Mouse (Mus musculus) midbrain, embryonic 14.5 days (tissue): ENCODE measurements at regions not wholly inside any gene's neighbourhood (a gene's known extent, or its start where the extent isn't known, plus 50 kb on each side); places are given as distances from the start of the nearest gene placed in this dataset.

Source experiments
- ATAC-seq: fragments of 200-750 bp; cut with Nextera tagmentation; 2 replicates; pipeline ENCODE4 v1.8.0; 2017; ENCODE audit warnings: moderate number of reproducible peaks, moderate library complexity; ENCODE audit not compliant: low FRiP score, low TSS enrichment
- DNase-seq: peaks from one replicate; pipeline ENCODE4 v3.0.0-alpha.2; 2015
- H3K27ac ChIP-seq: fragments of 300-500 bp; sonication (generic); replicated peaks from 2 replicates; pipeline ENCODE4 v1.5.1; 2014; ENCODE audit warnings: mild to moderate bottlenecking, low read depth, low read length, moderate library complexity
- H3K27me3 ChIP-seq: fragments of 300-500 bp; sonication (generic); 2 replicates; pipeline ENCODE4 v1.6.1; 2014; ENCODE audit warnings: low read length, control low read depth, mixed read lengths; ENCODE audit not compliant: control insufficient read depth, insufficient read depth
- H3K36me3 ChIP-seq: fragments of 300-500 bp; sonication (generic); 2 replicates; pipeline ENCODE4 v1.6.1; 2014; ENCODE audit warnings: low read length, control low read depth; ENCODE audit not compliant: control insufficient read depth, insufficient read depth
- H3K4me1 ChIP-seq: fragments of 300-500 bp; sonication (generic); 2 replicates; pipeline ENCODE4 v1.6.1; 2014; ENCODE audit warnings: mild to moderate bottlenecking, antibody characterized with exemption, low read length, control low read depth; ENCODE audit not compliant: control insufficient read depth, insufficient read depth
- H3K4me2 ChIP-seq: fragments of 300-500 bp; sonication (generic); 2 replicates; pipeline ENCODE4 v1.6.1; 2014; ENCODE audit warnings: mild to moderate bottlenecking, low read length, moderate library complexity
- H3K4me3 ChIP-seq: fragments of 300-500 bp; sonication (generic); replicated peaks from 2 replicates; pipeline ENCODE4 v1.5.1; 2014; ENCODE audit warnings: low read depth, low read length
- H3K9ac ChIP-seq: fragments of 300-500 bp; sonication (generic); replicated peaks from 2 replicates; pipeline ENCODE4 v1.6.1; 2014; ENCODE audit warnings: mild to moderate bottlenecking, low read length, moderate library complexity
- H3K9me3 ChIP-seq: fragments of 300-500 bp; sonication (generic); 2 replicates; pipeline ENCODE4 v1.6.1; 2016; ENCODE audit warnings: low read length, control low read depth, mixed read lengths; ENCODE audit not compliant: control insufficient read depth
- WGBS: fragments of 180-500 bp; shearing (Covaris S2); extraction: QIAGEN DNeasy Blood & Tissue Kit; methylation state at CpG from one replicate; pipeline ENCODE4 v1.1.7; 2014; 5-methylcytosine and 5-hydroxymethylcytosine counted together

- Histone ChIP-seq H3K4me1 (peaks cover 13% of the 10 kb centered on the region), H3K27me3 (no peaks in the 10 kb centered on the region), H3K9ac (no peak overlapping the region), H3K36me3 (no peaks in the 10 kb centered on the region), H3K4me2 (no peak overlapping the region), H3K9me3 (no peaks in the 10 kb centered on the region), H3K4me3 (no peak overlapping the region), H3K27ac (no peak overlapping the region)
- DNase-seq (no peak), ATAC-seq (no peak)
These were observed 98.8 kb upstream of the Pabpc6 start for GRCm38 (mm10) chr17:9768275-9768674.

- no peaks in the 10 kb centered on the region for H3K9me3 ChIP-seq
- no peak overlapping the region for H3K9ac ChIP-seq
- DNase-seq (no peak), ATAC-seq (no peak)
- H3K4me1 ChIP-seq: peaks cover 23% of the 10 kb centered on the region
- peak overlapping the region; percentile 32; the same call in 1 of the 2 replicates for H3K27ac ChIP-seq
- 36% methylated on average over 5 of the region's 5 CpGs for WGBS
- H3K4me2 ChIP-seq: peak overlapping the region; percentile 71; the same call in 1 of the 2 replicates
- H3K36me3 ChIP-seq: no peaks in the 10 kb centered on the region
- H3K4me3 ChIP-seq: no peak overlapping the region
- H3K27me3 ChIP-seq: no peaks in the 10 kb centered on the region
These were observed 96.2 kb upstream of the Pabpc6 start for GRCm38 (mm10) chr17:9765680-9766250.

GRCm38 (mm10) chr17:9764701-9765359, 95.3 kb upstream of the Pabpc6 start:
- Histone ChIP-seq H3K36me3 (no peaks in the 10 kb centered on the region), H3K27ac (peak overlapping the region; percentile 80), H3K9me3 (no peaks in the 10 kb centered on the region), H3K4me2 (peak overlapping the region; percentile 71), H3K9ac (peak overlapping the region; percentile 42), H3K4me3 (peak overlapping the region; percentile 35), H3K27me3 (no peaks in the 10 kb centered on the region), H3K4me1 (peaks cover 29% of the 10 kb centered on the region)
- peak; percentile 88 for ATAC-seq
- WGBS: under 1% methylated on average over 22 of the region's 22 CpGs
- peak; percentile 83 for DNase-seq

GRCm38 (mm10) chr17:9764041-9764606, 94.6 kb upstream of the Pabpc6 start:
- H3K9me3 ChIP-seq: no peaks in the 10 kb centered on the region
- DNase-seq (peak; percentile 47), ATAC-seq (0 out of 2 replicates have a peak, but pooled peaks have one; percentile 21)
- peaks cover 35% of the 10 kb centered on the region for H3K4me1 ChIP-seq
- H3K27ac ChIP-seq: peak overlapping the region; percentile 81
- H3K4me2 ChIP-seq: peak overlapping the region; percentile 71
- peak overlapping the region; percentile 22 for H3K4me3 ChIP-seq
- H3K9ac ChIP-seq: peak overlapping the region; percentile 31
- no peaks in the 10 kb centered on the region for H3K36me3 ChIP-seq
- WGBS: 2% methylated on average over 8 of the region's 9 CpGs
- H3K27me3 ChIP-seq: no peaks in the 10 kb centered on the region

- ATAC-seq: no peak
- no peaks in the 10 kb centered on the region for H3K27me3 ChIP-seq
- 2% methylated on average over 9 of the region's 9 CpGs for WGBS
- no peak overlapping the region for H3K9ac ChIP-seq
- H3K4me2 ChIP-seq: peak overlapping the region; percentile 71
- H3K27ac ChIP-seq: peak overlapping the region; percentile 81
- peak; percentile 69 for DNase-seq
- peaks cover 35% of the 10 kb centered on the region for H3K4me1 ChIP-seq
- H3K36me3 ChIP-seq: no peaks in the 10 kb centered on the region
- no peaks in the 10 kb centered on the region for H3K9me3 ChIP-seq
- no peak overlapping the region for H3K4me3 ChIP-seq
These were observed 93.6 kb upstream of the Pabpc6 start for GRCm38 (mm10) chr17:9763110-9763509.

- H3K4me1 ChIP-seq: peaks cover 35% of the 10 kb centered on the region
- ATAC-seq (no peak), DNase-seq (peak; percentile 28)
- H3K36me3 ChIP-seq: no peaks in the 10 kb centered on the region
- 13% methylated on average over 7 of the region's 7 CpGs for WGBS
- no peaks in the 10 kb centered on the region for H3K27me3 ChIP-seq
- no peaks in the 10 kb centered on the region for H3K9me3 ChIP-seq
- peak overlapping the region; percentile 81; the same call in 1 of the 2 replicates for H3K27ac ChIP-seq
- H3K4me3 ChIP-seq: no peak overlapping the region
- no peak overlapping the region for H3K9ac ChIP-seq
- H3K4me2 ChIP-seq: no peak overlapping the region
These were observed 92.9 kb upstream of the Pabpc6 start for GRCm38 (mm10) chr17:9762436-9762835.

GRCm38 (mm10) chr17:9760706-9761059, 91.2 kb upstream of the Pabpc6 start:
- DNase-seq: no peak
- Histone ChIP-seq H3K9me3 (no peaks in the 10 kb centered on the region), H3K27me3 (no peaks in the 10 kb centered on the region), H3K4me2 (no peak overlapping the region), H3K36me3 (no peaks in the 10 kb centered on the region), H3K9ac (no peak overlapping the region), H3K27ac (no peak overlapping the region), H3K4me3 (no peak overlapping the region), H3K4me1 (peaks cover 32% of the 10 kb centered on the region)
- WGBS: 96% methylated on average over 2 of the region's 2 CpGs
- ATAC-seq: no peak

GRCm38 (mm10) chr17:9760026-9760705, 90.6 kb upstream of the Pabpc6 start:
- Histone ChIP-seq H3K36me3 (no peaks in the 10 kb centered on the region), H3K4me1 (peaks cover 32% of the 10 kb centered on the region), H3K4me2 (no peak overlapping the region), H3K9ac (no peak overlapping the region), H3K27me3 (no peaks in the 10 kb centered on the region), H3K27ac (peak overlapping the region; percentile 50; the same call in 1 of the 2 replicates), H3K4me3 (no peak overlapping the region), H3K9me3 (no peaks in the 10 kb centered on the region)
- ATAC-seq: no peak
- 46% methylated on average over 8 of the region's 8 CpGs for WGBS
- DNase-seq: no peak
